Mouse (Mus musculus): ENCODE results near the gene Ythdf1. TPM values are rescaled to one million over a fixed set of nuclear protein-coding genes. Genes with fewer than 3 reads are reported as not detected.
A peak's percentile ranks its signal among the peaks of the same experiment; 100 is the strongest.

Gene Ythdf1
- polyA plus RNA-seq, 1 experiment: 33.9 TPM

- TF ChIP-seq CTCF (conservative IDR thresholded peaks at IDR 0.05; ENCODE audit: insufficient read depth, insufficient read length, low read depth, low read length): no peak
- TF ChIP-seq POLR2A (IDR thresholded peaks at IDR 0.05; ENCODE audit: low read depth, low read length): no peak
- no peak overlapping the region for H3K27ac ChIP-seq (ENCODE audit: insufficient read depth, low read depth, low read length)
- no peak overlapping the region for H3K4me3 ChIP-seq (ENCODE audit: insufficient read depth, low read depth, low read length)
- DNase-seq: no peak
- H3K4me1 ChIP-seq (ENCODE audit: control insufficient read depth, insufficient read depth, low read length): no peaks in the 10 kb centered on the region; the same call in 1 of the 2 replicates
- no peaks in the 10 kb centered on the region for H3K27me3 ChIP-seq (replicated peaks; ENCODE audit: control insufficient read depth, insufficient read depth, low read length)
- 64% methylated on average over 7 of the region's 7 CpGs for WGBS
- H3K36me3 ChIP-seq (ENCODE audit: control insufficient read depth, insufficient read depth, low read length): no peaks in the 10 kb centered on the region
Observed at GRCm38 (mm10) chr2:180959605-180960004, 38.9 kb upstream of the Ythdf1 start.

- 3% methylated on average over 52 of the region's 52 CpGs for WGBS
- TF ChIP-seq CTCF (conservative IDR thresholded peaks at IDR 0.05; ENCODE audit: insufficient read depth, insufficient read length, low read depth, low read length) (no peak; the same call in 1 of the 2 replicates), POLR2A (IDR thresholded peaks at IDR 0.05; ENCODE audit: low read depth, low read length) (no peak)
- DNase-seq: peak; percentile 5
- Histone ChIP-seq H3K4me1 (ENCODE audit: control insufficient read depth, insufficient read depth, low read length) (no peaks in the 10 kb centered on the region; the same call in 1 of the 2 replicates), H3K27me3 (replicated peaks; ENCODE audit: control insufficient read depth, insufficient read depth, low read length) (no peaks in the 10 kb centered on the region), H3K4me3 (ENCODE audit: insufficient read depth, low read depth, low read length) (peak within 1 kb of the TSS; percentile 65), H3K27ac (ENCODE audit: insufficient read depth, low read depth, low read length) (no peak within 1 kb of the TSS), H3K36me3 (ENCODE audit: control insufficient read depth, insufficient read depth, low read length) (no peaks in the 10 kb centered on the region)
Observed at GRCm38 (mm10) chr2:180954061-180955047, 33.6 kb upstream of the Ythdf1 start, which contains the start of gene Nkain4. Gene Nkain4 (minus strand): TSS chr2:180954699.

GRCm38 (mm10) chr2:180953638-180954037 is 32.9 kb upstream of the Ythdf1 start:
- Histone ChIP-seq H3K27me3 (replicated peaks; ENCODE audit: control insufficient read depth, insufficient read depth, low read length) (no peaks in the 10 kb centered on the region), H3K4me1 (ENCODE audit: control insufficient read depth, insufficient read depth, low read length) (no peaks in the 10 kb centered on the region; the same call in 1 of the 2 replicates), H3K4me3 (ENCODE audit: insufficient read depth, low read depth, low read length) (no peak overlapping the region), H3K27ac (ENCODE audit: insufficient read depth, low read depth, low read length) (no peak overlapping the region), H3K36me3 (ENCODE audit: control insufficient read depth, insufficient read depth, low read length) (no peaks in the 10 kb centered on the region)
- DNase-seq: no peak
- TF ChIP-seq CTCF (conservative IDR thresholded peaks at IDR 0.05; ENCODE audit: insufficient read depth, insufficient read length, low read depth, low read length) (no peak), POLR2A (IDR thresholded peaks at IDR 0.05; ENCODE audit: low read depth, low read length) (no peak)
- 56% methylated on average over 2 of the region's 2 CpGs for WGBS

- Histone ChIP-seq H3K4me3 (ENCODE audit: insufficient read depth, low read depth, low read length) (no peak overlapping the region), H3K4me1 (ENCODE audit: control insufficient read depth, insufficient read depth, low read length) (no peaks in the 10 kb centered on the region; the same call in 1 of the 2 replicates), H3K27ac (ENCODE audit: insufficient read depth, low read depth, low read length) (no peak overlapping the region), H3K27me3 (replicated peaks; ENCODE audit: control insufficient read depth, insufficient read depth, low read length) (no peaks in the 10 kb centered on the region), H3K36me3 (ENCODE audit: control insufficient read depth, insufficient read depth, low read length) (no peaks in the 10 kb centered on the region)
- no peak for TF ChIP-seq CTCF (conservative IDR thresholded peaks at IDR 0.05; ENCODE audit: insufficient read depth, insufficient read length, low read depth, low read length)
- no peak for TF ChIP-seq POLR2A (IDR thresholded peaks at IDR 0.05; ENCODE audit: low read depth, low read length)
- WGBS: 42% methylated on average over 9 of the region's 9 CpGs
- DNase-seq: no peak
Observed at GRCm38 (mm10) chr2:180952731-180953171, 32.0 kb upstream of the Ythdf1 start.

- 20% methylated on average over 1 of the region's 1 CpGs for WGBS
- Histone ChIP-seq H3K27me3 (replicated peaks; ENCODE audit: control insufficient read depth, insufficient read depth, low read length) (no peaks in the 10 kb centered on the region), H3K27ac (ENCODE audit: insufficient read depth, low read depth, low read length) (no peak overlapping the region), H3K4me1 (ENCODE audit: control insufficient read depth, insufficient read depth, low read length) (no peaks in the 10 kb centered on the region; the same call in 1 of the 2 replicates), H3K4me3 (ENCODE audit: insufficient read depth, low read depth, low read length) (no peak overlapping the region), H3K36me3 (ENCODE audit: control insufficient read depth, insufficient read depth, low read length) (no peaks in the 10 kb centered on the region)
- TF ChIP-seq POLR2A (IDR thresholded peaks at IDR 0.05; ENCODE audit: low read depth, low read length) (no peak), CTCF (conservative IDR thresholded peaks at IDR 0.05; ENCODE audit: insufficient read depth, insufficient read length, low read depth, low read length) (no peak)
- no peak for DNase-seq
Observed at GRCm38 (mm10) chr2:180949947-180950346, 29.2 kb upstream of the Ythdf1 start.

- Histone ChIP-seq H3K4me3 (ENCODE audit: insufficient read depth, low read depth, low read length) (no peak overlapping the region), H3K36me3 (ENCODE audit: control insufficient read depth, insufficient read depth, low read length) (no peaks in the 10 kb centered on the region), H3K27me3 (replicated peaks; ENCODE audit: control insufficient read depth, insufficient read depth, low read length) (no peaks in the 10 kb centered on the region), H3K27ac (ENCODE audit: insufficient read depth, low read depth, low read length) (no peak overlapping the region), H3K4me1 (ENCODE audit: control insufficient read depth, insufficient read depth, low read length) (no peaks in the 10 kb centered on the region)
- TF ChIP-seq CTCF (conservative IDR thresholded peaks at IDR 0.05; ENCODE audit: insufficient read depth, insufficient read length, low read depth, low read length) (no peak), POLR2A (IDR thresholded peaks at IDR 0.05; ENCODE audit: low read depth, low read length) (no peak)
- no peak for DNase-seq
Observed at GRCm38 (mm10) chr2:180941869-180942268, 21.1 kb upstream of the Ythdf1 start.

- no peak for DNase-seq
- Histone ChIP-seq H3K27ac (ENCODE audit: insufficient read depth, low read depth, low read length) (no peak overlapping the region), H3K27me3 (replicated peaks; ENCODE audit: control insufficient read depth, insufficient read depth, low read length) (no peaks in the 10 kb centered on the region)
Observed at GRCm38 (mm10) chr2:180940187-180940586, 19.4 kb upstream of the Ythdf1 start.

More at GRCm38 (mm10) chr2:180940187-180940586, 19.4 kb upstream of the Ythdf1 start:
- Histone ChIP-seq H3K4me3 (ENCODE audit: insufficient read depth, low read depth, low read length) (no peak overlapping the region), H3K36me3 (ENCODE audit: control insufficient read depth, insufficient read depth, low read length) (no peaks in the 10 kb centered on the region), H3K4me1 (ENCODE audit: control insufficient read depth, insufficient read depth, low read length) (no peaks in the 10 kb centered on the region)
- no peak for TF ChIP-seq CTCF (conservative IDR thresholded peaks at IDR 0.05; ENCODE audit: insufficient read depth, insufficient read length, low read depth, low read length)
- no peak for TF ChIP-seq POLR2A (IDR thresholded peaks at IDR 0.05; ENCODE audit: low read depth, low read length)

Measured in kidney, adult 2 months (tissue).